Mouse (Mus musculus): ENCODE measurements around the gene Cntnap2. TPM values are rescaled to one million over a fixed set of nuclear protein-coding genes. Genes with fewer than 3 reads are reported as not detected.

The Cntnap2 gene
- polyA plus RNA-seq, 1 experiment from 2014 or later, result 50.9 TPM

GRCm38 (mm10) chr6:47256918-47257506, 2197.9 kb downstream of the Cntnap2 start:
- no peak overlapping the region for H3K4me2 ChIP-seq
- WGBS, result 42% methylated on average over 3 of the region's 3 CpGs
- no peak for ATAC-seq (ENCODE audit: low read depth)
- H3K9me3 ChIP-seq, result no peaks in the 10 kb centered on the region
- H3K27me3 ChIP-seq, result no peaks in the 10 kb centered on the region
- no peak overlapping the region for H3K27ac ChIP-seq (replicated peaks)
- no peaks in the 10 kb centered on the region for H3K36me3 ChIP-seq
- H3K9ac ChIP-seq, result no peak overlapping the region
- peaks cover 31% of the 10 kb centered on the region for H3K4me1 ChIP-seq (replicated peaks)
- no peak overlapping the region for H3K4me3 ChIP-seq

- Histone ChIP-seq H3K9me3 (no peaks in the 10 kb centered on the region), H3K4me1 (replicated peaks) (peaks cover 25% of the 10 kb centered on the region), H3K4me3 (no peak overlapping the region), H3K27ac (replicated peaks) (peak overlapping the region; percentile 73), H3K9ac (no peak overlapping the region), H3K36me3 (no peaks in the 10 kb centered on the region), H3K4me2 (no peak overlapping the region), H3K27me3 (no peaks in the 10 kb centered on the region)
- peak; percentile 76 for ATAC-seq (ENCODE audit: low read depth)
- WGBS, result 6% methylated on average over 3 of the region's 3 CpGs
These were observed 2200.5 kb downstream of the Cntnap2 start for GRCm38 (mm10) chr6:47259626-47260114.

- ATAC-seq (ENCODE audit: low read depth), result no peak
- Histone ChIP-seq H3K36me3 (peaks cover 11% of the 10 kb centered on the region; the same call in 1 of the 2 replicates), H3K27ac (replicated peaks) (no peak overlapping the region), H3K9ac (no peak overlapping the region), H3K4me1 (replicated peaks) (peaks cover 12% of the 10 kb centered on the region), H3K27me3 (0 out of 2 replicates have a peak, but pooled peaks cover 4% of the 10 kb centered on the region), H3K4me2 (no peak overlapping the region), H3K4me3 (no peak overlapping the region), H3K9me3 (no peaks in the 10 kb centered on the region)
- 47% methylated on average over 3 of the region's 3 CpGs for WGBS
These were observed 2208.1 kb downstream of the Cntnap2 start for GRCm38 (mm10) chr6:47267236-47267635.

GRCm38 (mm10) chr6:47269455-47269854, 2210.3 kb downstream of the Cntnap2 start:
- Histone ChIP-seq H3K4me2 (no peak overlapping the region), H3K36me3 (peaks cover 11% of the 10 kb centered on the region; the same call in 1 of the 2 replicates), H3K27ac (replicated peaks) (no peak overlapping the region), H3K4me1 (replicated peaks) (peaks cover 21% of the 10 kb centered on the region), H3K4me3 (no peak overlapping the region), H3K9ac (no peak overlapping the region), H3K27me3 (0 out of 2 replicates have a peak, but pooled peaks cover 4% of the 10 kb centered on the region), H3K9me3 (no peaks in the 10 kb centered on the region)
- ATAC-seq (ENCODE audit: low read depth), result no peak
- WGBS, result 84% methylated on average over 3 of the region's 3 CpGs

- 0 out of 2 replicates have a peak, but pooled peaks cover 4% of the 10 kb centered on the region for H3K27me3 ChIP-seq
- H3K27ac ChIP-seq (replicated peaks), result no peak overlapping the region
- H3K9ac ChIP-seq, result no peak overlapping the region
- WGBS, result 89% methylated on average over 3 of the region's 3 CpGs
- ATAC-seq (ENCODE audit: low read depth), result no peak
- H3K4me3 ChIP-seq, result no peak overlapping the region
- H3K36me3 ChIP-seq, result peaks cover 11% of the 10 kb centered on the region; the same call in 1 of the 2 replicates
- no peak overlapping the region for H3K4me2 ChIP-seq
- H3K9me3 ChIP-seq, result no peaks in the 10 kb centered on the region
- H3K4me1 ChIP-seq (replicated peaks), result peaks cover 12% of the 10 kb centered on the region; the same call in 1 of the 2 replicates
These were observed 2212.4 kb downstream of the Cntnap2 start for GRCm38 (mm10) chr6:47271576-47271975.

DNA sequence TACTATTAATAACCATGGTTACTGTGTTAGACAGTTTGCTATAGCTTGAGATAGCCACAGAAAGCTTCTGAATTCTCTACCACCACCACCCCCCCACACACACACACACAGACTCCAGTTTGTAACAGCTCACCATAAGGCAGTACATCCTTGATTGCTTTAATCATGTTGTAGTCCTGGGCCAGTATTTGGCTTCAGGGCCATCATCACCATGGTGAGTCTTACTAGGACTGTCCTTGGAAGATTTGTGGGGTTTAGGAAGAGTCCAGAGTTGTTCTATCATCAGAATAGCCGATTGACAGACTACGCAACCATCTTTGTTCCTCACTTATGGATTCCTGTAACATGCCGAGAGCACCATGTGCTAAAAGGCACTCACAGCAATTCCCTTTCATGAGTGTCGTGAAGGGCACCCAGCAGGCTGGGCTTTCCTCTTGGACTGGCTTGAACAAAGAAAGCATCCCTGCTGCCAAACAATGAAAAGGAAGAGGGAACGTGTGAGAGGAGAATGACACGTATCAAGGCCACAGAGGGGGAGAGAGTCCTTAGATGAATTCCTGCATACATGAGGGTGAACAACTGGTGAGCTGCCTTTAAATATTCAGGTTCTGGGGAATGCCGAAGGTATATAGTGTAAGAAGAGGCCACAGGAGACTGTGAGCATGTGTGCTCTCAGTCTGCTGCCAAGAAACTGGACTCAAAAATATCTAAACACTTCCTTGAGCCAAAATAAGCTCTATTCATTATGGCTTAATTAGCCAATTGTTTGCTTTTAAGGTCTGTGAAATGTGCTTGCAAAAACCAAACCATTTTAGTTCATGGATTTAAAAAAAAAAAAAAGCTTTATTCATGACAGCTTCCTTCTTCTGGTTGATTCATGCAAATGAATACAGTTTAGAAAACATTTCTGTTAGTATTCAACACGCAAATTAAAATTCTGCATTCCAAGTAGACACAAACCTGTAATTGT, 2213.7 kb downstream of the Cntnap2 start:
- ATAC-seq (ENCODE audit: low read depth), result peak; percentile 43; the same call in 1 of the 2 replicates
- Histone ChIP-seq H3K27me3 (0 out of 2 replicates have a peak, but pooled peaks cover 4% of the 10 kb centered on the region), H3K9ac (no peak overlapping the region), H3K27ac (replicated peaks) (peak overlapping the region; percentile 68), H3K4me1 (replicated peaks) (peaks cover 13% of the 10 kb centered on the region; the same call in 1 of the 2 replicates), H3K36me3 (peaks cover 11% of the 10 kb centered on the region; the same call in 1 of the 2 replicates), H3K4me2 (no peak overlapping the region), H3K9me3 (no peaks in the 10 kb centered on the region), H3K4me3 (no peak overlapping the region)
- WGBS, result 24% methylated on average over 8 of the region's 8 CpGs

DNA sequence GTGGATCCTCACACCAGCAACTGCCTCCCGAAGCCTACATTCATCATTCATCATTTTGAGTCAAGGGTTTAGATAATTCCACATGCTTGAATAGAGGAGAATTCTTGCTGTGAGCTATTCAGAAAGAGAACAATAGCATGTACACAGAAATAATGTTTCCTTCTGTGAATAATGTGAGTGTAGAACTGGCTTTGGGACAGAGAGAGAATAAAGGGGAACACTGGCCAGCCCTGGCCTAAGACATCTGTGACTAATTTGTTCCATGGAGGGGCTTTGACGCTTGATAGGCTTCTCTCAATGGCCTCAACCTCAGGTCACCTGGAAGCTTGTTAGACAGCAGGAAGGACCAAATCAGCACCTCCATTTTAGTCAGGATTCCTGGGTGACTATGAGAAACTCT, 2215.9 kb downstream of the Cntnap2 start:
- Histone ChIP-seq H3K4me1 (replicated peaks) (peaks cover 27% of the 10 kb centered on the region), H3K27ac (replicated peaks) (no peak overlapping the region), H3K9me3 (no peaks in the 10 kb centered on the region), H3K4me3 (no peak overlapping the region), H3K27me3 (0 out of 2 replicates have a peak, but pooled peaks cover 4% of the 10 kb centered on the region), H3K4me2 (no peak overlapping the region), H3K9ac (no peak overlapping the region), H3K36me3 (peaks cover 11% of the 10 kb centered on the region; the same call in 1 of the 2 replicates)
- WGBS, result 15% methylated on average over 2 of the region's 2 CpGs
- ATAC-seq (ENCODE audit: low read depth), result no peak

DNA sequence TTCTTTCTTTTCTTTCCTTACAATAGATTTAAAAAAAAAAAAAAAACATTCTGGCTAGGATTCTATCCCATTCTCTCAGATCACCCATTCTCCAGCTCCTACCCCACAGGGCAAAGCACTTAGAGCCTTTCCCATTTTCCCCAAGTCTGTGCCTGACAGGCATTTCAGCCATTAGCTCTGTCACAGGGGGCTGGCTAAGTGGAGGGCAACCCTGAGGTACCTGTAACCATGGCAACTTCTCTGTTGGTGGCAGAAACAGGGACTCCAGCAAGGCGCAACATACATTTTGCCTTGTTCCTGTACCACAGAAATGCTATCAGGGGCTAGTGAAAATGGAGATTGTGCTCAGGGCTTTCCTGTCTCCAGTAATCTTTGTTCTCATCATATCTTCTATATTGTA, 2220.0 kb downstream of the Cntnap2 start:
- Histone ChIP-seq H3K36me3 (no peaks in the 10 kb centered on the region), H3K9me3 (no peaks in the 10 kb centered on the region), H3K9ac (no peak overlapping the region), H3K4me1 (replicated peaks) (peaks cover 17% of the 10 kb centered on the region), H3K27me3 (no peaks in the 10 kb centered on the region), H3K4me2 (no peak overlapping the region), H3K27ac (replicated peaks) (peak overlapping the region; percentile 68), H3K4me3 (no peak overlapping the region)
- peak; percentile 88 for ATAC-seq (ENCODE audit: low read depth)
- 15% methylated on average over 1 of the region's 1 CpGs for WGBS

GRCm38 (mm10) chr6:47281584-47281983, 2222.4 kb downstream of the Cntnap2 start:
- Histone ChIP-seq H3K4me1 (replicated peaks) (peaks cover 30% of the 10 kb centered on the region), H3K4me3 (no peak overlapping the region), H3K9me3 (no peaks in the 10 kb centered on the region), H3K27me3 (no peaks in the 10 kb centered on the region), H3K27ac (replicated peaks) (no peak overlapping the region; the same call in 1 of the 2 replicates), H3K36me3 (no peaks in the 10 kb centered on the region), H3K9ac (no peak overlapping the region), H3K4me2 (no peak overlapping the region)
- ATAC-seq (ENCODE audit: low read depth), result no peak

- no peak overlapping the region for H3K4me2 ChIP-seq
- no peaks in the 10 kb centered on the region for H3K36me3 ChIP-seq
- no peak overlapping the region for H3K27ac ChIP-seq (replicated peaks)
- no peaks in the 10 kb centered on the region for H3K9me3 ChIP-seq
- H3K9ac ChIP-seq, result no peak overlapping the region
- H3K4me1 ChIP-seq (replicated peaks), result peaks cover 23% of the 10 kb centered on the region
- H3K4me3 ChIP-seq, result no peak overlapping the region
- H3K27me3 ChIP-seq, result no peaks in the 10 kb centered on the region
- 62% methylated on average over 2 of the region's 2 CpGs for WGBS
- no peak for ATAC-seq (ENCODE audit: low read depth)
These were observed 2225.6 kb downstream of the Cntnap2 start for GRCm38 (mm10) chr6:47284794-47285193.

DNA sequence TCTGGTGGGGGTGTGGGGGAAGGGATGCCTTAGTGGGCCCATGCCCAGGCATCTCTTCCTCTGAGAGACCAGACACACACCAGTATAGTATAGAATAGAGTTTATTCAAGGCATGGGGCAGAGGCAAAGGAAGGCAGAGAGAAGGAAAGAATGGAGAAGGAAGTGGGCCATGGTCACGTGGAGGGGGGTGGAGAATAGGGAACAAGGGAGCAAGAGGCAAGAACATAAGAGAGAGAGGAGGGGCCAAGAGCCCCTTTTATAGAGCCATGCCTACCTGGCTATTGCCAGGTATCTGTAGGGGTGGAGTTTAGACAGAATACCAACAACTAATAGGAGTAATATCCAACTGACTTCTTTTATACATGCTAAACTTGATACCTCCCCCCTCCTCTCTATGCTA, 2226.6 kb downstream of the Cntnap2 start:
- Histone ChIP-seq H3K27me3 (no peaks in the 10 kb centered on the region), H3K36me3 (no peaks in the 10 kb centered on the region), H3K9ac (no peak overlapping the region), H3K4me3 (no peak overlapping the region), H3K9me3 (no peaks in the 10 kb centered on the region), H3K4me1 (replicated peaks) (peaks cover 23% of the 10 kb centered on the region), H3K27ac (replicated peaks) (0 out of 2 replicates have a peak overlapping the region, but pooled peaks have one; percentile 49), H3K4me2 (no peak overlapping the region)
- peak; percentile 29; the same call in 1 of the 2 replicates for ATAC-seq (ENCODE audit: low read depth)
- 60% methylated on average over 1 of the region's 1 CpGs for WGBS

All from neural tube, embryonic 13.5 days (tissue).